Comparison of ENCODE assay signal across 33 mouse cellular contexts in genomic region chr9:122447568-122447967, GRCm38 (mm10).
"Had no signal": no experiment of that assay in that cellular context is flagged by ENCODE, and none has a peak within 500 bp of the region (broad histone marks: within the 10 kb centered on the region; RNA-seq: fewer than 3 reads in every experiment).

No protein-coding gene starts in this region.

- H3K4me3 ChIP-seq: heart, embryonic 13.5 days; heart, embryonic 15.5 days; hindbrain, embryonic 10.5 days; hindbrain, embryonic 12.5 days; hindbrain, embryonic 13.5 days; hindbrain, embryonic 15.5 days; intestine, embryonic 15.5 days; kidney, embryonic 15.5 days; layer of hippocampus, adult 2 months; left cerebral cortex, adult 2 months had no signal

- H3K36me3 ChIP-seq: heart, embryonic 13.5 days; heart, embryonic 15.5 days; hindbrain, embryonic 10.5 days; hindbrain, embryonic 12.5 days; hindbrain, embryonic 13.5 days; hindbrain, embryonic 15.5 days; intestine, embryonic 15.5 days; kidney, embryonic 15.5 days had no signal

- H3K9me3 ChIP-seq: heart, embryonic 13.5 days; heart, embryonic 15.5 days; hindbrain, embryonic 10.5 days; hindbrain, embryonic 12.5 days; hindbrain, embryonic 13.5 days; hindbrain, embryonic 15.5 days; intestine, embryonic 15.5 days; kidney, embryonic 15.5 days had no signal

- H3K27me3 ChIP-seq: heart, embryonic 13.5 days; heart, embryonic 15.5 days; hindbrain, embryonic 12.5 days; hindbrain, embryonic 13.5 days; hindbrain, embryonic 15.5 days; intestine, embryonic 15.5 days; kidney, embryonic 15.5 days had no signal

- H3K27ac ChIP-seq: heart, embryonic 13.5 days; heart, embryonic 15.5 days; hindbrain, embryonic 10.5 days; hindbrain, embryonic 12.5 days; hindbrain, embryonic 13.5 days; hindbrain, embryonic 14.5 days; hindbrain, embryonic 15.5 days; hindbrain, postnatal 0 days; intestine, embryonic 15.5 days; kidney, embryonic 15.5 days; kidney, postnatal 0 days; layer of hippocampus, adult 2 months; left cerebral cortex, adult 2 months had no signal

- ATAC-seq: hindbrain, embryonic 16.5 days; hindbrain, postnatal 0 days; inflammation-experienced regulatory T-cells, adult 6 months; intestine, embryonic 15.5 days; intestine, embryonic 16.5 days; intestine, postnatal 0 days had no signal

- DNase-seq: heart, postnatal 10 days; heart, postnatal 14 days; heart, postnatal 36 days; heart, postnatal 4 days; kidney, adult 11 months; kidney, adult 18-20 months; kidney, adult 2 months; kidney, adult 8-10 months; kidney, adult 9 months; kidney, postnatal 10 days; kidney, postnatal 14 days; kidney, postnatal 25 days; kidney, postnatal 36 days; kidney, postnatal 4 days; layer of hippocampus, adult 9-11 months; layer of hippocampus, postnatal 36 days had no signal

- H3K4me1 ChIP-seq: heart, embryonic 15.5 days; hindbrain, embryonic 15.5 days; intestine, embryonic 15.5 days; kidney, embryonic 15.5 days had no signal

- H3K4me2 ChIP-seq: heart, embryonic 13.5 days; heart, embryonic 15.5 days; hindbrain, embryonic 12.5 days; hindbrain, embryonic 13.5 days; hindbrain, embryonic 14.5 days; hindbrain, embryonic 15.5 days; intestine, embryonic 15.5 days; kidney, embryonic 15.5 days had no signal

- H3K9ac ChIP-seq: heart, embryonic 13.5 days; heart, embryonic 15.5 days; hindbrain, embryonic 12.5 days; hindbrain, embryonic 13.5 days; hindbrain, embryonic 14.5 days; hindbrain, embryonic 15.5 days; intestine, embryonic 15.5 days; kidney, embryonic 15.5 days had no signal
